Mouse (Mus musculus) mouse embryonic stem cell (cell line): ENCODE data around the gene Znfx1.

Experiments
- in situ Hi-C, 2 experiments: fragments of 300-500 bp; cut with MboI; formaldehyde crosslinking; loops; 1 replicate in 1 of 2; 3 replicates in 1 of 2; pipeline ENCODE4 v1.14.3; 2019 to 2020; ENCODE audit warnings: low sequenced_read_pairs in 2 of 2, low pct_unique_long_range_greater_than_20kb in 1 of 2, mixed read lengths in 1 of 2; ENCODE audit not compliant: unreplicated experiment in 1 of 2

Gene Znfx1

DNA sequence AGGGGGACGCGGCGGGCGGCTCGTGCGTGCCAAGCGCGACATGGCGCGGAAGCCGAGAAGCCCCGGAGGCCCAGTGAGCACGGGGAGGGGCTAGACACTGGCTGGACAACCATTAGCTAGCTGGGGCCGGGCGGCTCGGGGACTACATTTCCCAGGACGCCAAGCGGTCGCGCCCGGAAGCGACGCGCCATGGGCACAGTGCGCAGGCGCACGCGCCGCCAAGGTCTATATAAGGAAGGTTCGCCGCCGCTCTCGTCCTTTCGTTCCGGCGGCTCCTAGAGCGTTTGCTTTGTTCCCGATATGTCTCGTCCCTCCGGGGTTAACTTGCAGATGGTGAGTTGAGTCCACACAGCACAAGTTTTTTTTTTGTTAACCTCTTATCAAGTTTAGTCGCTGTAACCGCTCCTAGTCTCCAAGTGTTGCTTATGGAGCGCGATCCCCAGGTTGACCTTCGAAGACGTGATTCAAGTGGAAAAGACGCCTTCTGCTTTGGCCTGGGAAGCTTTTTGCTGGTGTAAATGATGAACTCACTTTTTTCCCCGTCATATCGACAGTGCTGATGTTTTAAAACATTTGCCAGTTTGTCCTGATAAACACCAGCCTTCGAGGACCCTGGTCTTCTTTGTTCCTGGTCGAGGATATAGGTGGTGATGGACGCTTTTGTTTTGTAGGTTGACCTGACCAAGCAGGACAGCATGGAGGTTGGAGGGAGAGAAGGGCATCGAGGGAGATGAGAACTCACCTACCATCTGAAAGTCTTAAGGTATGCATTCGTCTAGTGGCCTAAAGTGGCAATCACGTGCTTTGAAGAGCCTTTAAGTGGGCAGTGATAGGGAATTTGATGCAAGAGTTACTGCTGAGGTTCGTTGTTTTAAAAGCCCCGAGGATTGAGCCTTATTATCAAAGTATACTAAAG is at the start of gene Znfx1:
Znfx1 (minus strand) TSS at position 51 of the 916 bp plus-strand sequence.
- in situ Hi-C loops: no loop called here

DNA sequence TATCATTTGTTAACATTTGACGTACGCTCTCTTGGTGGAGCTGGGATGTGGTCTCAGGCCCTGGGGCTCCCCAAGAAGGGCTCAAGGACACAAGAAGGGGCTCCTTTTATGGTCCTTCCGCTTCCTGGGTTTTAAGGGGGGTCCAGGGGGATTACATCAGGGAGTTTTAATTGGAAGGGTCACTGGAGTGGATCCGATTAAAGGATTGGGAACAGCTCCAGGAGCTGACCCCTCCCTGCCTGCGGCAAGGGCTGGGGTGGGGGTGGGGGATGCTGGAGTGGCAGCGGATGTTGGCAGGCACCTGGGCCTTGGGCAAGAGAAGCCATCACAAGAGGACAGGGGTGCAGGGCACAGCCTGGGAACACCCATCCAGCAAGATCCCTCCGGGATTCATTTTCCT is 49.4 kb upstream of the Znfx1 start:
- in situ Hi-C loops: loop anchor here (5.0 kb wide), 2 partner anchors 85 to 100 kb away; no protein-coding TSS in a partner anchor

DNA sequence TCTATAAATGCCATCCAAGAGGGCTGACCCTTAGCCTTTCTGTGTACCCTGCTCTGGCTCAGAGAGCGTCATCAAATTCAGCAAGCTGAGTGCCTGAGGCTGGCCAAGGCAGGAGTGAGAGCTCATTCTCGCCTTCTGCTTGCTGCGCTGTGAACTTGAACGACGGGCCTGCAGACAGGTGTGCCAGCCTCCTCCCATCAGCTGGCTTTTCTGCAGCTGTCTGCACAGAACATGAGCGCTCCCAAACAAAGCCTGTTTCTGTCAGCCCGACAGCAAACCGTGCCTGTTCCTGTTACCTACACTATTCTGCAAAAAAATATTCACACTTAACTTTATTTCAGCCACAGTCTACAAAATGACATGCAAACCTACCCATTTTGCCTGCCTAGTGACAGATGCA is 46.7 kb upstream of the Znfx1 start:
- in situ Hi-C loops: no loop called here

DNA sequence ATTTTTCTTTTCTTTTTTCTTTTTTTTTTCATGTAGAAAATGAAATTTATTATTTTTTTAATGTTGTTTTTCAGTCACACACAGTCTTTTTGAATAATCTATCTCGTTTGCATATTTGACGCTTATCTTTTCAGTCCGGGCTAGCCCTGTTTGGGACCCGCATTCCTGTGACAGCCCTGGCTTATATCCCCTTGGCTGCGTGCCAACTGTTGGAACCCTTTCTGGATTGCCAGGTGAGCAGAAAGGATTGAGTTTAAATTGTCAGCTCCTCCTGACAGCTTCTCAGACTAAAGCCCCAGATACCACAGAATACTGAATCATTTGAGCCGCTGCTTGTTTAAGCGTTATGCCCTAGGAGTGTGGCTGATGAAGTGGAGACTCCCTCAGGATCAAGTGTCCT is 40.7 kb upstream of the Znfx1 start:
- in situ Hi-C loops: no loop called here

DNA sequence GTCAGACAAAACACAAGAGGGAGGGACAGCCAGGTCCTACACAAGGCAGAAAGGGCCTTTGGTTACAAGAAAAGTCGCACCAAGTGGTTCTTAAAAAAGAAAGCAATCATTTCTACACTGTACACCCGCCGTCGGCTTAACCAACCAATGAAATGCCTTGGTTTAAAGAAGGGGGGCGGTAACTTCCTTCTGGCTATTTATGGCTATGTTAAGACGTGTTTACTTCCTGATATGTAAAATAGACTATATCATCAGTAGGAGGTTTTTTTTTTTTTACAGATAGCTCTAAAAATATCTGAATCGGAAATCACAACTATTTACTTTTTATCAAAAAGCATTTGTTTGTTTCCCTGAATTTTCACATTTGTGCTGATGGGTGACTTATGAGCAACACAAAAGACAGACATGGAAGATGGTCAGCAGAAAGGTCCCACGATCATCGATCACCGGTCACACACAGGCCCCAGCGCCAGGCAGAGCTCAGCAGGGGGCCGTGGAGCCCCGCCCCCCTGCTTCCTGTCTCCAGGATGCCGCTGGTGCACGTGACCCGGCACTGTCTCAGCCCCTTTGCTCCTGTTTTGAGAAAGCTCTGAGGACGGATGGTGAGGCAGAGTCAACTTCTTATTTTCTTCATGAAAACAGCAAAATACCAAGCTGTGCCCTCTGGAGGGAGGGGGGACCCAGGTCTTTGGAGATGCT is 39.1 kb upstream of the Znfx1 start:
- in situ Hi-C loops: no loop called here

DNA sequence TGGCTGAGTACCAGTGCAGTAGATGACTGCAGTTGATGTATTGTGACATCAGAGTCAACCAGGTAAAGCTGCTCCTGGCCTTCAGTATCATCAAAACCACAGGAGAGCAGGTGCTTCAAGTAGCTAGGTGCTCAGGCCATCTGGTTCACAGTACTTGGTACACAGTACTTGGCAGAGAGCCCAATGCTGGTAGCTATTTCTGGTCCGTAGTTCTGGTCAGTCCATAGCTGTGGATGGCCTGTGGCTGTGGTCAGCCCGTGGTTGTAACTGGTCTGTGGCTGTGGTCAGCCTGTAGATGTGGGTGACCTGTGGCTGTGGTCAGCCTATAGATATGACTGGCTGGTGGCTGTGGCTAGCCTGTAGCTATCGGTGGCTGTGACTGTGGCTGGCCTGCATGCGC is 31.9 kb upstream of the Znfx1 start:
- in situ Hi-C loops: no loop called here

DNA sequence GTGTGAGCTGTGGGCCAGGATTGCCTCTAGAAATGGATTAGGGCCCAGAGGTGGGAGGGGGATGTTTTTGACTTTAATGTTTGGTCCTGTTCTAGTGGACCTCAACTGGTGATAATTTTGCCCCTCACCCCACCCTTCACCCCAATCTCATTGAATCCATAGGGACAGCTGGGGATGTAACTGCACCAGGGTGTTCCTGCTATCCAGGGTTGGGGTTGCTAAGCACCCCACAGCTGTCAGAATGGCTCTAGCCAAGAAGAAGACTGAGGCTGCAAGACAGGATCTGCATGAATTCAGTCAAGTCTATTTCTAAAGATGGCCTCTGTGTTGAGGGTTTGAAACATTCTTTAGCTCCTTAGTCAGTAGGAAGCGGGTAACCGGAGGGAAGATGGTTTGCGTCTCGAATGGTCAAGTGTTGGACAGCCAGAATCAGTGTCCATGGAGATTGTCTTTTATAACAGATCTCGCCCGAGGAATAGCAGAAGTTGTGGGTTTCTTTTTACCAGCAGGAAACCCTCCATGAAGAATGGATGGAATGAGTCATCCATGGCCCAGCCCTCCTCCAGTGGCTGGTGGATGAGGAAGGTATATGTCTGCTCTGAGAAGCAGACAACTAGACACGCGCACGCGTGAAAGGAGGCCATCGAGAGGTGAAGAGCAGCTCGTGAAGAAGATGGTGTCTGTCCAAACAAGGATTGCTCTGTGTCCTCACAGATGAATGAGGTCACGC is 30.5 kb upstream of the Znfx1 start:
- in situ Hi-C loops: no loop called here

DNA sequence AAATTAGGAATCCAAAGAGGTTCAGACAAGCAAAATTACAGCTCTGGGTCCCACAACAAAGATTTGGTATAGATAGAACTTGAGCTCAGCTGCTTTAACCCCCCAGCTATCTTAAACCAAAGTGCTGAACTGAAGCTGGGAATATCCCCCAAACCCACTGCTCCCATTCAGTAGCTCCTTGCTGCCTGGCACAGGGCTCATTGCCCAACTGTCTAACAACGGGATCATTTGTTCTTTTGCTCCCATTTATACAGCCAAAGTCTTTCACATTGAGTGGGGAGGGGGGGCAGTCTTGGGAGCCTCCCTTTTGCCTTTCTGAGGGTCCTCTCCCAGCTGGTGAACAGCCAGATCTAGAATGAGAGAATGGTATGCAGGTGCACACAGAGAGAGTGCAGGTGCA is 27.5 kb upstream of the Znfx1 start:
- in situ Hi-C loops: no loop called here

DNA sequence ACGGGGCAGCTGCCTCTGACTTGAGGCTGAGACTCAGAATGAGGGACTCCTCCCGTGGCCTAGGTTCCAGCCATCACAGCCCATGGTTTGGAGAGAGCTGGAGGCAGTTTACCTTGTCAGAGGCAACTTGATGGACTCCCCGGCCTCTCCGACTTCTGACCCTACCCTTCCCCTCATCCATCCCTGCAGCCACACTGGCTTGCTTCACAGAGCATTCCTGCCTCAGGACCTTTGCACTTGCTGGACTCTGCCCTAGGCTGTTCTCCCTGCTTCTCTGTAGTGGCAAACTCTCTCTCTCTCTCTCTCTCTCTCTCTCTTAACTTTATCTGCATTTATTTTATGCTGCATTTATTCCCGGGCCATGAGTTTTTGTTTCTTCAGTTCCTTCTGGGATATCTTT is 24.0 kb upstream of the Znfx1 start:
- in situ Hi-C loops: no loop called here

DNA sequence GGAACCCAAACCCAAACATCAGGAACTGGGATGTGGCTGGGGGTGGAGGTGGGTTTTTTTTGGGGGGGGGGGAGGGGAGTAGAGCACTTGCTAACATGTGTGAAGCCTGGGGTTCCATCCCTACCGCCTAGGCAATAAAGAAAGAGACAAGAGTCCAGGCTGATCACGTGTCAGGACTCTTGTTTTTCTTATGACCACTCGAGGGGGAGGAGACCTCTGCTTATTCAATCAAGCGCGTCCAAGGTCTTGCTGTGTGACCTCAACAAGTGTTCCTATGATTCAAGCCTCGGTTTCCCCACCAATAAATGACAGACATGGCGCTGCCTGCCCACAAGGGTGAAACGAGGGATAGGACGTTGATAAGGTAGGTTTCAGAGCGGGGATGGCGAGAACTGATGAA is 23.3 kb upstream of the Znfx1 start:
- in situ Hi-C loops: no loop called here

DNA sequence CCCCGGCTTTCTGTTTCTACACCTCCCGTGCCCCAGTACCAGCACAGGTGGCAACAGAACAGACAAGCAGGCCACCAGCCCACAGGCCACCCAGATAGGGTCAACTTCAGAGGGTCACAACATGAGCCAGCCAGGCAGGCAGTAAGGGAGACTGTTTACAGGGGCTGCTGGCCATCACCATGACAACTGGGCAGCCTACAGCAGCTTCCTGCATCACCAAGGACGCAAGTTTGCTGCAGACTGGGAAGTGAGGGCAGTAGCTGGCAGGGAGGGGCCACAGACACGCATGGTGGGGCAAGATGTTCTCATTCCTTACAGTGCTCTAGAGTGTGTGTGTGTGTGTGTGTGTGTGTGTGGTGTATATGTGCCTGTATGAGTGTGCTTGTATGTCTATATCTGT is 18.8 kb upstream of the Znfx1 start:
- in situ Hi-C loops: no loop called here

DNA sequence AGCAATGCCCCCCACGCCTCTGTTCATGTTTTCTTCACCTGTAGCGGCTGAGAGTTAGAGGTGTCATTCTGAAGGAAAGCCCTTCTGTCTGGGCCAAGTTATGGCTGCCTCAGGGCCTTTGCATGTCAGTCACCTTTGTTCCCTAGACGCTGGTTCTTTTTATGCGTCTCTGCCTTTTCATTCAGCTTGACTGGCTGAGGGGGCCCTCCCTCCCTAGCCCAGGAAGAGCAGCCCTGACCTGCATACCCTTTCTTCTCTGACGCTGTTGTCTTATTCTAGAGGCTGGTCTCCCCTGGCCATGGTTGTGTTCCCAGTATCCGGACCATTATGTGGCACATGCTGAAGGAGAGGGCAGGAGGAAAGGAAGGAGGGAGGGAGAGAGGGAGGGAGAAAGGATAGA is 18.3 kb upstream of the Znfx1 start:
- in situ Hi-C loops: no loop called here

DNA sequence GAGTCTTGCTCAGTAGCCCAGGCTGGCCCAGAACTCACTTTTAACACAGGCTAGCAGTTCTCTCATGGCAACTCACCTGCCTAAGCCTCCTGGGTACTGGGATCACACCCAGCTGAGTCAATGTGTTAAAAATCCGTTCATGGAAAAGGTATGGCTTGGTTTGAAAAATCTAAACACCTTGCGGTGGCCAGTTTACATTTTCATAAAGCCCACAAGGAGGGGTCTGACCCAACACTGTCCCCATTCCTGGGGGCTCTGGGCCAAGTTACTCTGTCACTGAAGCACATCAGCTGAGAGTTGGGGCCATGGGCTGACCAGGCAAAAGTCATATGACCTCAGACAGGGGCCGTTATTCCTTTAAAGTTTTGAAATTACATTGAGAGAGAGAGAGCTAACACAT is 17.6 kb upstream of the Znfx1 start:
- in situ Hi-C loops: no loop called here

DNA sequence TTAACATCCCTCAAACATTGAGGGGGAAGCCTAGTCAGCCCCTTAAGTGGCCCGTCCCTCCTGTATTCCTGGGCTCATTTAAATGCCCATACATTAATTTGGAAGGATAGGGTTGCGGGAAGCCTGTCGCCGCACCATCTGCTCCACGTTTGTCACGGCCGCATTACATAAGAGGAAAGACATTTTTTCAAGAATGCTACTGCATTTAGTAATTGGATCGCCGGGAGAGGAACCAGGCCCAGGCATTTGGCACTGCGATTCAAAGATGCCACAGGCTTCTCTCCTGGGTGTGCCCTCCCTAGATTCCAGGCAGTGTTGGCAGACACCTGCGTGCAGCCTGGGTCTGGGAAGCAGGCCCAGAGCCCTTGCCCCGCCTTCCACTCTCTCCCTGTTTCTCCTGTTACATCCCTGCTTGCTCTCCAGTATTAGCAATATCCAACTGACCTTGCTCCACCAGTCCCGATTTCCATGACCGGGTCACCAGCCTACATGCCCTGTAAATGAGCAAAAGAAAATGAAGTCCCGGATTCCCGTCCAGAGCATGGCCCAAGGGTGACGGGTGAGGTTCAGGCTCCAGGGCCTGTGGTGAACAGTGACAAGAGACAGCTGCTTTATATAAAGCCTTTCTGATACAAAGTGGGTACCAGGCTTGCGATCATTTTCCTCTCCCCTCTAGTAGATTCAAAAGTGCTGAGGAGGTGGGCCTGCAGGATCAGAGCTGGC is 16.9 kb upstream of the Znfx1 start:
- in situ Hi-C loops: no loop called here

DNA sequence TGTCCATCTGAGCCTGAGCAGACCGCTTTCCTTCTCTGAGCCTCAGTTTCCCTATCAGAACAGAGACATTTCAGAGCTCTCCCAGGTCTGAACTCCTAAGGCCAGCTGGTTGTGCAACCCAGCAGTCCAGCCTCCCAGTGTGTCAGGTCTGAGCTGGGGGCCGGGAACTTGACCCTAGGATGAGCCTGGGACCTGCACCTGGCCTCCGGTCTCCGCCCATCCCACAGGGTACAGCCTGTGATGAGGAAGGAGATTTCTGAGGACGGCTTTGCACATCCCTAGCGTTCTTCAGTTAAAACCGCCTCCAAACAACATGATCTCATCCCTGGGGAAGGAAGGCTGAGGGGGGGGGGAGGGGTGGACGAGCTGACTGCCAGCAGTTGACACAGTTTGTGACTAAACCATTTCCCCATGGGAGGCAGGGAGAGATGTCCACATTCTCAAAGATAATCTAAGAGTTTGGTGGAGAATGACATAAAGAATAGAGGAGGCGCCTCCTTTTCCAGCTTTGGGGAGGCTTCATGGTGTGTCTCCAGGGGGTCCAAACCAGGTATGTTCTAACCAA is 16.2 kb upstream of the Znfx1 start:
- in situ Hi-C loops: no loop called here

DNA sequence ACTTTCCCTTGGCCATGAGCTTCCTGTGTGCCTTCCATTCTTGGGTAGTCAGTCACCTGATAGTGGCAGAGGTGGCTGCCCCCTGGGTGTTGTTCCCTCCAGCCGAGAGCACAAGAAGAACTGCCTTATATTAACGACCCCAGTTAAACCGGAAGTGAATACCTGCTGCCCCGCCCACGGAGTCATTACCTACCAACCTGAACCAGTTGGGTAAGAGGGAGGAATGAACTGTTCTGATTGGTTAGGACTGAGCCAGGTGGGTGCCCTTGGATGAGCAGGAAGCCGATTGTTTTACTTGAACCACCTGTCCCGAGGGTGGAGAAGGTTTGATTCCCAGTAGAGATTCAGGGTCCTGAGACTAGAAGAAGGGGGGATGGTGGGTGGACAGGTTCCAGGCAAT is 15.7 kb upstream of the Znfx1 start:
- in situ Hi-C loops: no loop called here

DNA sequence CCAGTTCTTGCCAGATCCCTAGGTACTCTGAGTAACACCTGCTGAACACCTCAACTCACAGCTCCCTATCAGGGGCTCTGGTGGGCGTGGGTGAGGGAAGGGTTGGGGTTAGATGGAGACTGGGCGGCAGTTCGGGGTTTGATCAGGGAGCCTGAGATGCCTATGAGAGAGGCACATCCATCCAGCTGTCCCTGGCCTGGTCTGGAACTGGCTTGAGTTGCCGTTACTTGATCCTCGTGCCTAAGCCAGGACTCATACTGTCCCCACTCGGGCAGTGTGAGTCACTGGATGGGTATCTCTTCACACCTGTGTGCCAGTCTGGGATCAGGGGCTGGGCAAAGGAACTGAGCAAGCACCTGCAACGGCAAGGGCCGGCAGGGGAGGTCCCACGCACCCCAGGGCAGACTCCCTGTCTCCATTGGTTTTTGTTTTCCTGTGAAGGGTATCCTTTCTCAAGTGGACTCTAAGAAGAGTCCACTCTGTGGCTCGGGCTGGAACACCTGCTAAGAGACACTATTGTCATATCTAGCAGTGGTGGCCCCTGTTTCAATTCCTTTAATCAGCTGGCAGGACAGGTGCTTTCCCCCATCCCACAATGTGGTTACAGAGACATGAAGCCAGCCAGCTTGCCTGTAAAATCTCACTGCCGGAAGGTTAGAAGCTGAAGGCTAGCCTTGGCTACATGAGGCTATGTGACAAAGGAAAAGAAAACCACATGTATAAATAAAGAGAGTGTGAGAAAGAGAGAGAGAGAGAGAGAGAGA is 14.6 kb upstream of the Znfx1 start:
- in situ Hi-C loops: no loop called here

DNA sequence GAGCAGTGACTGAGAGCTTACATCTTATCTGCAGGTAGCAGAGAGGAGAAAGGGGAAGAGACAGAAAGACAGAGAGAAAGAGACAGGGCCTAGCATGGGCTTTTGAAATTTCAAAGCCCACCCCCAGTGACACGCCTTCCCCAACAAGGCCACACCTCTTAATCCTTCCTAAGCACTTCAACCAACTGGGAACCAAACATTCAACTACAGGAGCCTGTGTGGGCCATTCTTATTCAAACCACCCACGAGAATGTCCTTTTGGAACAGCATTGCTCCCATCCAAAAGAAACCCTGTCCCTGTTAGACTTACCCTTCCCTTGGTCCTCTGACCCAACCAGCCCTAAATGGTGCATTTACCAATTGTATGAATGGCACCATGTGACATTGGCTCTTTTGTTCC is 13.9 kb upstream of the Znfx1 start:
- in situ Hi-C loops: no loop called here
